Mouse (Mus musculus) heart, embryonic 16.5 days (tissue): ENCODE data around the gene Trim11. TPM values are rescaled to one million over a fixed set of nuclear protein-coding genes. Genes with fewer than 3 reads are reported as not detected.

ENCODE experiments used
- ATAC-seq: fragments of 200-750 bp; cut with Nextera tagmentation; replicated peaks from 2 replicates; pipeline ENCODE4 v1.8.0; 2017; ENCODE audit warnings: moderate number of reproducible peaks; ENCODE audit not compliant: insufficient read depth, low FRiP score; ENCODE audit errors: extremely low read depth
- H3K27ac ChIP-seq: fragments of 300-500 bp; sonication (generic); 2 replicates; pipeline ENCODE4 v1.5.1; 2014; ENCODE audit warnings: mild to moderate bottlenecking, low read length, control low read depth, moderate library complexity
- H3K27me3 ChIP-seq: fragments of 300-500 bp; sonication (generic); 2 replicates; pipeline ENCODE4 v1.6.1; 2014; ENCODE audit warnings: low read length, mixed read lengths; ENCODE audit not compliant: control insufficient read depth, insufficient read depth
- H3K36me3 ChIP-seq: fragments of 300-500 bp; sonication (generic); 2 replicates; pipeline ENCODE4 v1.6.1; 2014; ENCODE audit not compliant: control insufficient read depth, insufficient read depth
- H3K4me1 ChIP-seq: fragments of 300-500 bp; sonication (generic); 2 replicates; pipeline ENCODE4 v1.6.1; 2014; ENCODE audit warnings: low read length, mixed read lengths; ENCODE audit not compliant: control insufficient read depth, insufficient read depth
- H3K4me2 ChIP-seq: fragments of 300-500 bp; sonication (generic); 2 replicates; pipeline ENCODE4 v1.6.1; 2014; ENCODE audit warnings: low read depth, mild to moderate bottlenecking, control low read depth, low read length
- H3K4me3 ChIP-seq: fragments of 300-500 bp; sonication (generic); 2 replicates; pipeline ENCODE4 v1.5.1; 2014; ENCODE audit warnings: mild to moderate bottlenecking, control low read depth, low read length
- H3K9ac ChIP-seq: fragments of 300-500 bp; sonication (generic); 2 replicates; pipeline ENCODE4 v1.6.1; 2014; ENCODE audit warnings: low read length, control low read depth
- H3K9me3 ChIP-seq: fragments of 300-500 bp; sonication (generic); replicated peaks from 2 replicates; pipeline ENCODE4 v1.6.1; 2016; ENCODE audit warnings: low read length; ENCODE audit not compliant: control insufficient read depth
- WGBS: fragments of 180-500 bp; shearing (Covaris S2); extraction: QIAGEN DNeasy Blood & Tissue Kit; methylation state at CpG from one replicate; pipeline ENCODE4 v1.1.7; 2014; 5-methylcytosine and 5-hydroxymethylcytosine counted together
- polyA plus RNA-seq: library from polyadenylated mRNA; unstranded; fragments of >200 nt; fragmentation: Nextera tagmentation; extraction: Ambion mirVana; gene quantifications from 2 replicates; pipeline ENCODE4 v1.2.1, GENCODE M21; 2015

Trim11 gene
- polyA plus RNA-seq, 1 experiment from 2014 or later = 40.3 TPM

DNA sequence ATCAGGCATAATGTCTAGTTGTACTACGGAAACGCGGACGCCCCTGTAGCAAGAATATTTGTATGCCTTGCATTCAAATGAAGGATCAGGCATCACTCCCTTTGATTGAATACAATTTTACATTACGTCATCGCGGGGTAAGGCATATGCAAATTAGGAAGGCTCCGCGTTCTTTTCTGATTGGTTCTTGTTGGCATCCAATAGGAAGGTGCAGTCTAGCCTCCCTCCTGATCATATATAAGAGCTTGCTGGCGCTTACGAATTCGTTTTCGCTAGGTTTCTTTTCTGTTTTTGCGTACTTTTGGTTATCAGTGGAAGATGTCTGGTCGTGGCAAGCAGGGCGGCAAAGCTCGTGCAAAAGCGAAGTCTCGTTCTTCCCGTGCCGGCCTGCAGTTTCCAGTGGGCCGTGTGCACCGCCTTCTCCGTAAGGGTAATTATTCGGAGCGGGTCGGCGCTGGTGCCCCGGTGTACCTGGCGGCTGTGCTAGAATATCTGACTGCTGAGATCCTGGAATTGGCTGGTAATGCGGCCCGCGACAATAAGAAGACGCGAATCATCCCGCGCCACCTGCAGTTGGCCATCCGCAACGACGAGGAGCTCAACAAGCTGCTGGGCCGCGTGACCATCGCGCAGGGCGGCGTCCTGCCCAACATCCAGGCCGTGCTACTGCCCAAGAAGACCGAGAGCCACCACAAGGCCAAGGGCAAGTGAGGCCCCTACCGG is 23.3 kb upstream of the Trim11 start, which contains the start of the genes Hist3h2a and Trim17:
Gene Hist3h2a, plus strand, starts transcription at position 266 of the 723 bp plus-strand sequence.
Gene Trim17, plus strand, starts transcription at position 266 of the 723 bp plus-strand sequence.
- Histone ChIP-seq H3K4me2 (peak within 1 kb of the TSS; percentile 96), H3K9me3 (no peaks in the 10 kb centered on the region), H3K4me3 (peak within 1 kb of the TSS; percentile 78), H3K36me3 (peaks cover 2% of the 10 kb centered on the region; the same call in 1 of the 2 replicates), H3K9ac (peak within 1 kb of the TSS; percentile 88), H3K27ac (peak within 1 kb of the TSS; percentile 100), H3K4me1 (peaks cover 33% of the 10 kb centered on the region), H3K27me3 (peaks cover 4% of the 10 kb centered on the region)
- peak; percentile 95 for ATAC-seq
- under 1% methylated on average over 49 of the region's 49 CpGs for WGBS

DNA sequence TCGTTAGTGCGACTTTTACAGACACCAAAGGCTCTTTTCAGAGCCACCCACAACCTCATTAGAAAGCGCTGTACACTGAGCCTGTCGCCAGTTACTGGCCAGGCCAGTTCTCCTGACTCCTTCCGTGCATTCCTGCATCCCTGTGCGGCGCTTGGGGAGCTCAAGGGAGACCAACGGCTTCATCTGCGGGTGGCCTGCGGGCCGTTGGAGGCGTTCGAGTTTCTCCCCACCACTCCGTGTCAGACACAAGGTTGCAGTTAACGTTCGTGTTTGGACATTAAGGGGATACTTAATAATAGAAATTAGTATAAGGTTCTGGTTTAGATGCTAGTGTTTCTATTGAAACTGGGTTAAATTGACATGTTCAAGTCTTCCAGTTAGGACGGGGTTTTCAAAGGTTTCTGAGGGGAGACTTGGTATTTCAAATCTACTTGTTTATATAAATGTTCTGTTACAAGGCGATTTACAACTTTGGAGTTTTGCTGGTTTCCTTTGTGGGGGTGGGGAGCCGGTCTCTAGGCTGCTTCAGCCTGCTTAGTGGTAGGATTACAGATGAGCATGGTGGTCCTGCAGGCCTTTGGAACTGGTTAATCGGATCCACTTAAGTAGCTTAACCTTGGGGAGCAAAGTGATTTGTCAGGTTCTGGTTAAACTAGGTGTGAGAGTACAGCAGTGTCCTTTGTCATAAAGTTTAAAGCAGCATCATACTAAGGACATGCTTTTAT is 22.6 kb upstream of the Trim11 start:
- H3K27me3 ChIP-seq = peaks cover 3% of the 10 kb centered on the region
- H3K9me3 ChIP-seq = no peaks in the 10 kb centered on the region
- under 1% methylated on average over 20 of the region's 20 CpGs for WGBS
- peak overlapping the region; percentile 100 for H3K27ac ChIP-seq
- peaks cover 2% of the 10 kb centered on the region; the same call in 1 of the 2 replicates for H3K36me3 ChIP-seq
- peak overlapping the region; percentile 88 for H3K9ac ChIP-seq
- peak overlapping the region; percentile 96 for H3K4me2 ChIP-seq
- ATAC-seq = no peak
- H3K4me1 ChIP-seq = peaks cover 33% of the 10 kb centered on the region
- H3K4me3 ChIP-seq = peak overlapping the region; percentile 78

DNA sequence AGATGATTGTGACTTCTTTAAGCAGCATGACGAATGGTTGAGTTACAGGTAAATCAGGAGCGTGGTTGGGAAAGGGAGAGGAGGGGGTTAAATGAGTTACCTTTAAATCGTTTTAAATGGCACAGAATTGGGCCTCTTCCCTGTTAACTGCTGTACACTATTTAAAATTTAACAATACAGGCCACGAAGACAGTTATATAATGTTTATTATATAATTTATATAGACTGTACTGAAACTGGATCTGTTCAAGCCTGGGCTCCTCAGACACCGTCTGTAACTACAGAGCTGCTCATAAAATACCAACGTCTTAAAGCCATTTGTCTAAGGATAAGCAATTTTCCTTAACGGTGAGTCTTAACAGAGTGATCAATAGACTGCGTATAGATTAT is 22.0 kb upstream of the Trim11 start:
- WGBS = 33% methylated on average over 8 of the region's 8 CpGs
- Histone ChIP-seq H3K9ac (peak overlapping the region; percentile 88), H3K27ac (peak overlapping the region; percentile 100), H3K4me2 (peak overlapping the region; percentile 96), H3K9me3 (no peaks in the 10 kb centered on the region), H3K36me3 (peaks cover 2% of the 10 kb centered on the region; the same call in 1 of the 2 replicates), H3K4me3 (peak overlapping the region; percentile 78), H3K4me1 (peaks cover 33% of the 10 kb centered on the region), H3K27me3 (peaks cover 3% of the 10 kb centered on the region)
- no peak for ATAC-seq

DNA sequence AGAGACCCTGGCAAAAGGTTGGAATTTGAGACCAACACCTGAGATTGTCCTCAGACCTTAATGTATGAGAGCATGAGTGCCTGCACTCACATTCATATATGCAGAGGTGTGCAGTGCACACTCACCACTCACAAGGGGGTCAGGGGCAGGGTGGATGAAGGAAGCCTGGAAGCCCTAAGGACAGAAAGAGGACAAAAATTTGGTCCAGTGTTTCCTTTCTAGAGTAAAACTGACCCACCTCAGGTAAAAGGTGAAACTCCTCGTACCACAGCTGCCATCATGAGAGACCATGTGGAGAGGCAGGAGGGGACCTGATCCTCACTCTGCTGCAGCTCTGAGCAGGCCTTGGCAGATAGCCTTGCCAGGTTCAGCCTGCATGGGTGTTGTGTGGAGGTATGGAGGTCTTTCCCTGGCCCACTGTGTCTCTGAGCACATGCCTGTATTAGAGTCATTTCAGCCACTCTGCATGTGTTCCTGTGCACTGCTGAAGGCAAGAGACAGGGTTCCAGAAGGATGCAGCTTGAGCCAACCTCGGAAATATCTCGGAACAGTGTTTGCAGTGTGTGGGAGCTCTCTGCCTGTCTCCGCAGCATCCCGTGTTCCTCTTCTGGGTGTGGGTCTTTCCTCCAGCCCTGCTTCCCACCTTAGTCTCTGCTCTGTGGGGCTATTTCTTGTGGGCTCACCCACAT is 20.5 kb upstream of the Trim11 start:
- Histone ChIP-seq H3K4me1 (peaks cover 33% of the 10 kb centered on the region), H3K9me3 (peaks cover 9% of the 10 kb centered on the region), H3K4me3 (no peak overlapping the region; the same call in 1 of the 2 replicates), H3K36me3 (peaks cover 2% of the 10 kb centered on the region; the same call in 1 of the 2 replicates), H3K27me3 (peaks cover 13% of the 10 kb centered on the region; the same call in 1 of the 2 replicates), H3K27ac (no peak overlapping the region), H3K4me2 (peak overlapping the region; percentile 96), H3K9ac (no peak overlapping the region; the same call in 1 of the 2 replicates)
- no peak for ATAC-seq
- 83% methylated on average over 5 of the region's 5 CpGs for WGBS

DNA sequence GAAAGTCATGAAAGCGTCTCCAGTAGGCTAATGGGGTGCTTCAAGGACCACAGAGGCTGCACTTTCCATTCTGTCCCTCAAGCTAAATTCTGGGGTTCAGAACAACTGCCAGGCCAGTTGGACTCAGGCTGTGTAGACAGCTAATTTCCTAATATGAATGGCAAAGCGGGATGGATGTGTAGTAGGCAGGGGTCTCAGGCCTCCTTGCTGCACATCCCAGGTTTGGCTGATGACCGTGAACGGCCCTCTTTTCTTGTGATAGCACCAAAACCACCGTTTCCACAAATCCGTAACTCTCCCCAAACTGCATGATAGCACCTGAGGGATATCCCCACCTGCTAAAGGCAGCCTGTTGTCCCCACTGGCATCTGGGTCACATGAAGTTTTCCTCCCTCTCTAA is 19.4 kb upstream of the Trim11 start:
- 86% methylated on average over 6 of the region's 6 CpGs for WGBS
- Histone ChIP-seq H3K9me3 (peaks cover 9% of the 10 kb centered on the region), H3K9ac (no peak overlapping the region), H3K36me3 (peaks cover 2% of the 10 kb centered on the region; the same call in 1 of the 2 replicates), H3K4me2 (no peak overlapping the region), H3K27me3 (peaks cover 19% of the 10 kb centered on the region; the same call in 1 of the 2 replicates), H3K27ac (no peak overlapping the region), H3K4me3 (no peak overlapping the region), H3K4me1 (peaks cover 30% of the 10 kb centered on the region)
- ATAC-seq = no peak

DNA sequence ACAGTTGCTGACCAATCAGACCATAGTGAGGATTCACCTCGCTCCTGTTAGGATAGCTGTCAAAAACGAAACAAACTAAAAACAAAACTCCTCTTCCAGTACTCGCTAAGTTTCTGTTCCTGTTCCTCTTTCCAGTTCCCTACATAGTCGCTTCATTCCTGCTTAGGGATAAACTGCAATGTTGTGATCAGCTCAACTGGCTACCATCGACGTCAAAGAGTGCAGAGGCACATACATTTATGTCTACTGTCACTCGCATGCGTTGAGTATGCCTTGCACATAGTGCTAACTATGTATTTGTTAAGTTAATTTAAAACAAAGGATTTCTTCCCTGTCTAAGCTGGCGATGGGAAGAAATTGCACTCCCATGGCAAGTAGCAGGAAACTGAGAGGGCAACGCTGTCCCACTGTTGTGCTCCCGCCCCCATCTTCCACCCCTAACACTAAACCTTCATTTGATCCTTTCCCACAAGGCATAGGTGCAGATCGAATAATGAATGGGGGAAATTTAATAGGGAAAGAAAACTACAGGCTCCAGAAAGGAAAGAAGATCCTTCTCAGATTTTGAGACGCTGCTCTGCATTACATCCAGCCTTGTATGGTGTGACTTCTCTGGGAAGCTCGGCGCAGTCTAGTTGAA is 18.6 kb upstream of the Trim11 start:
- no peak for ATAC-seq
- H3K4me1 ChIP-seq = peaks cover 28% of the 10 kb centered on the region
- peaks cover 9% of the 10 kb centered on the region for H3K9me3 ChIP-seq
- H3K9ac ChIP-seq = peak overlapping the region; percentile 71
- peaks cover 2% of the 10 kb centered on the region; the same call in 1 of the 2 replicates for H3K36me3 ChIP-seq
- WGBS = 32% methylated on average over 15 of the region's 15 CpGs
- no peak overlapping the region; the same call in 1 of the 2 replicates for H3K27ac ChIP-seq
- peak overlapping the region; percentile 60 for H3K4me3 ChIP-seq
- peaks cover 19% of the 10 kb centered on the region; the same call in 1 of the 2 replicates for H3K27me3 ChIP-seq
- peak overlapping the region; percentile 85 for H3K4me2 ChIP-seq

DNA sequence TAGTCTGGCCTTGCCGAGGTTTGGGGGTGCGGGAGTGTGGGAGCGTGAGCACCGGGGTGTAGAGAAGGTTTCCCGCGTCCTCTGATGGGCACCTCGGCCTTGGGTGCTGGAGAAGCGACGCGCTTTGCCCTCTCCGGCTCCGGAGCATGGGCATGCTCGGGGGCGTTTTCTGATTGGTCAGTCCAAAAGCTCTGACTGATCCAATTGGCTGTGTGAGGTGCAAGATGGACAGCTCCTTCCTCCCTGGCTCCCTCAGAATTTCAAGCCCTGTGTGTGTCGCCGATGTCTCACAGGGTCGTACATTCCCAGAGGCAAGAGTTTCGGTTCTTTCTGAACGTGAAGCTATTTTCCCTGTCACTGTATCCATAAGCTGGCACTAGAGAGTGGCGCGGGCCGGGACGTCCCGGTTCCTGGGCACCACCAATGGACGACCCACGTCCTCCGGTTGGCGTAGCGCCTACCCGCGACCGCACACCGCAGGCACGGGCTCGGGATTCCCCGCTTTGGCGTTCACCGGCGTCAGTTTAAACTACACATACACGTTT is 17.9 kb upstream of the Trim11 start:
- Histone ChIP-seq H3K27ac (peak overlapping the region; percentile 41; the same call in 1 of the 2 replicates), H3K36me3 (peaks cover 2% of the 10 kb centered on the region; the same call in 1 of the 2 replicates), H3K4me3 (peak overlapping the region; percentile 60), H3K27me3 (peaks cover 19% of the 10 kb centered on the region; the same call in 1 of the 2 replicates), H3K4me1 (peaks cover 33% of the 10 kb centered on the region), H3K9me3 (peaks cover 9% of the 10 kb centered on the region), H3K4me2 (peak overlapping the region; percentile 85), H3K9ac (peak overlapping the region; percentile 71)
- WGBS = 7% methylated on average over 40 of the region's 40 CpGs
- ATAC-seq = peak; percentile 87
